Mouse (Mus musculus) neutrophil, adult 83 days (primary cell): Measurements from ENCODE around the gene Gm20826. TPM values are rescaled to one million over a fixed set of nuclear protein-coding genes. Genes with fewer than 3 reads are reported as not detected.

Experiments used
- total RNA-seq, 2 experiments: library from RNA; stranded (reverse); gene quantifications; one replicate each; pipeline ENCODE4 v1.2.4; 2023

Gm20826 gene
- under 1 TPM; 0.15 to 0.29 TPM for total RNA-seq

GRCm38 (mm10) chrY:7638389-7638788 is at the start of gene Gm20826:
Gm20826 (minus strand) TSS chrY:7638489.

Other genes starting within 250 kb of the Gm20826 start
- not detected for gene Gm21788, start 233.5 kb downstream of the Gm20826 start, total RNA-seq
- not detected for gene Gm28576, start 84.5 kb upstream of the Gm20826 start, total RNA-seq